Mouse (Mus musculus) olfactory bulb, adult 2 months (tissue): ENCODE results near the gene Txnl4b. TPM values are rescaled to one million over a fixed set of nuclear protein-coding genes. Genes with fewer than 3 reads are reported as not detected.
A peak's percentile ranks its signal among the peaks of the same experiment; 100 is the strongest.

Experiments
- H3K27ac ChIP-seq: fragments of 200-500 bp; 2 replicates; pipeline ENCODE4 v1.5.1; 2012; ENCODE audit warnings: low read depth, low read length; ENCODE audit not compliant: insufficient read depth
- H3K4me1 ChIP-seq: fragments of 200-500 bp; 2 replicates; pipeline ENCODE4 v1.6.1; 2012; ENCODE audit warnings: low read length; ENCODE audit not compliant: control insufficient read depth, insufficient read depth
- H3K4me3 ChIP-seq: fragments of 200-500 bp; 2 replicates; pipeline ENCODE4 v1.5.1; 2012; ENCODE audit warnings: mild to moderate bottlenecking, low read depth, low read length, moderate library complexity; ENCODE audit not compliant: insufficient read depth
- CTCF ChIP-seq: fragments of 200-500 bp; IDR thresholded peaks from 2 replicates; pipeline ENCODE4 v1.5.1; 2012; ENCODE audit warnings: low read depth, mild to moderate bottlenecking, low read length, moderate library complexity; ENCODE audit not compliant: insufficient read depth
- POLR2A ChIP-seq: fragments of 200-500 bp; IDR thresholded peaks from 2 replicates; pipeline ENCODE4 v1.6.1; 2012; ENCODE audit warnings: mild to moderate bottlenecking, low read depth, low read length, moderate library complexity; ENCODE audit not compliant: insufficient read depth
- WGBS: fragments of 180-500 bp; shearing (Covaris S2); methylation state at CpG from one replicate; pipeline ENCODE4 v1.1.7; 2018; 5-methylcytosine and 5-hydroxymethylcytosine counted together
- polyA plus RNA-seq: library from polyadenylated mRNA; stranded (reverse); fragments of >200 nt; gene quantifications from 2 replicates; pipeline ENCODE4 v1.2.4, GENCODE M21; 2012; ENCODE audit warnings: low replicate concordance; ENCODE audit not compliant: missing spikeins, insufficient read depth, insufficient read length

The Txnl4b gene
- polyA plus RNA-seq, 1 experiment = not detected

- 68% methylated on average over 2 of the region's 2 CpGs for whole genome bisulfite sequencing
Measured at GRCm38 (mm10) chr8:109563881-109564280, 1.8 kb upstream of the Txnl4b start.

DNA sequence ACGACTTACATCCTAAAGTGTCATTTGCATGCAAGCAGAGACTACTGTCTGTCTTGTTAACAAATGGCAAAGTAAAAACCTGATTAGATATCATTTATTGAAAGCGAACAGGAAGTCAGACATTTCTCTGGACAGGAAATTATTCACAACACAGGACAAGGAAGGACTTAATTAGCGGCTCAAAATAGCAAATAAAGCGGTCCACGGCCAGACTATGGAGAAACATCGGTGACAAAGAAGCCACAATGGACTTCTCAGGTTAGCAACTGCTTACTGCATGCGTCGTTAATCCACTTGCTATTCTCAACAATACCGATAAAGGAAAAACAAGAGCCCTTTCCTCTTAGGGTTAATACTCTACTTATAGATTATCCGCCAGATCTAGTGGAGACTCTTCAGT lies 926 bp upstream of the Txnl4b start:
- H3K4me1 ChIP-seq = peaks cover 4% of the 10 kb centered on the region; the same call in 1 of the 2 replicates
- H3K27ac ChIP-seq = no peak overlapping the region; the same call in 1 of the 2 replicates
- 3% methylated on average over 10 of the region's 10 CpGs for WGBS
- TF ChIP-seq POLR2A (no peak), CTCF (no peak)
- H3K4me3 ChIP-seq = peak overlapping the region; percentile 93

More at GRCm38 (mm10) chr8:109563881-109564280, 1.8 kb upstream of the Txnl4b start:
- TF ChIP-seq POLR2A (no peak), CTCF (no peak)
- peaks cover 4% of the 10 kb centered on the region; the same call in 1 of the 2 replicates for H3K4me1 ChIP-seq
- no peak overlapping the region for H3K4me3 ChIP-seq
- no peak overlapping the region for H3K27ac ChIP-seq

DNA sequence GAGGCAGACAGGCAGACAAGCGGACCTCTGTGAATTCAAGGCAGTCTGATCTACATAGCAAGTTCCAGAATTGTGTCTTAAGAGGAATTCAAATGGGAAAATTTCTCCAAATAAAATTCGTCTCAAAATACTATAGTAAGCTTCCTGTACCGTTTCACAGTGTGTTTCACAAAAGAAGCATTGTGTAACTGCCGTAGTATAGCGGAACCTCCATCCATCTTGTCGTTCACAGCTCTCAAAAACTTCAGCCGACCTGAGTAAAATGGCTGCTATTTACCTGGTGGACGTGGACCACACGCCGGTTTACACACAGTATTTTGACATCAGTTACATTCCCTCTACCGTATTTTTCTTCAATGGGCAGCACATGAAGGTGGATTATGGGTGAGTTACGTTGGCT lies 5.4 kb downstream of the Txnl4b start:
- WGBS = 87% methylated on average over 12 of the region's 12 CpGs

DNA sequence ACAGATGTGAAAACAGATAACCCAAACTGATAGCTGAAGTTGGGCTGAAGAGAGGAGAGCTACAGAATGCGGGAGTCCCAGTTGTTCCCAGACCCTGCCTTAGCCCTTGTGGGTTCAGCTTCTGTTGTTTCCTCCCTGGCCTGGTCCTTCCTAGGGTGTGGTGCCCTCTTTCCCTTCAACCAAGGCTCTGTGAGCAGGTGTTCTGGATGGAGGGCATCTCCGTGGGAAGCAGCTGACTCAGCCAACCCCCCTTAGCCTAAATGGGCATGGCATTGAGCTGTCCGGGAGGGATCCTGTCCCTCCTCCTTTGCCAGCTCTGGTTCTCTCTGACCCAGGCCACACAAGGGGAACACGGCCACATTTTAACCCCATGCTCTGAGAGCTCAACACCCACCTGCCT lies 10.6 kb downstream of the Txnl4b start:
- Histone ChIP-seq H3K4me1 (no peaks in the 10 kb centered on the region), H3K4me3 (no peak overlapping the region), H3K27ac (no peak overlapping the region)
- WGBS = 73% methylated on average over 4 of the region's 4 CpGs
- no peak for TF ChIP-seq POLR2A
- TF ChIP-seq CTCF = no peak

More for the DNA sequence above, 5.4 kb downstream of the Txnl4b start:
- TF ChIP-seq CTCF (no peak), POLR2A (no peak)
- H3K4me3 ChIP-seq = no peak overlapping the region
- no peak overlapping the region for H3K27ac ChIP-seq
- H3K4me1 ChIP-seq = peaks cover 4% of the 10 kb centered on the region; the same call in 1 of the 2 replicates

DNA sequence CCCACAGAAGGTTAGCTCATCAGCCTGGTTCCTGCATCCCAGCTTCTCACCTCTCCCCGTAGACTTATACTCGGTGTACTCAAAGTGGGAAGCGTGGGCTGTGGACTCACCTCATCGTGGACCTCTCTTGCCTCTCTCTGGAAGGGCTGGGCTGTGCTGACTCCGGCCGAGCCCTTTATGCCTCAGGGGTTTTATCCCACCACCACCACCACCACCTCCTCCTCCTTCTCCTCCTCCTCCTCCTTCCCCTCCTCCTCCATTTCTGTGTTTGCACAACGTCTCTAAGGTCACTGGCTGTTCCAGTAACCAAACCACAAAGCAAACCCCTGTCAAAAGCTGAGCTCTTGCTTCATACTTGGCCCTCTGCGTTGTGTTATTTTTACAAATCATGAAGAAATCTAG lies 13.2 kb downstream of the Txnl4b start, which contains the start of gene Hp:
Gene Hp, minus strand, starts transcription at position 273 of the 402 bp plus-strand sequence.
- no peak within 1 kb of the TSS for H3K27ac ChIP-seq
- no peaks in the 10 kb centered on the region for H3K4me1 ChIP-seq
- TF ChIP-seq POLR2A (no peak), CTCF (no peak)
- no peak within 1 kb of the TSS for H3K4me3 ChIP-seq
- WGBS = 72% methylated on average over 8 of the region's 8 CpGs

DNA sequence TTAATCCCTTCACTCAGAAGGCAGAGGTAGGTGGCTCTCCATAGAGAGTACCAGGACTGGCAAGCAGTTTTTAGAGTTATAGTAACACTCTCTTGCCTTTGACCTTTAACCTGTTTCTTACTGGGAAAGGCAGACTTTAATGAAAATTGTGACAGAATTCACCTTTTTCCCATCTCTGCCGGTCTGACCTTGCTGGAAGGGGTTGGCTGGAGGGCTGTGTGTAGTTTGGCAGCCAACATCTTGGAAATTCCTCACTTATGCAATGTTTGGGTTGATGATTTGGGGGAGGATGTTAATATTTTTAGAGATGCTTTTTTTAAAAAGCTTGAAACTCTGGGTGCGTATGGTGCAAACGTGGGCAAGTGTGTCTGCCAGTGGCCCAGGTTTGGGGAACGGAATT lies 18.6 kb downstream of the Txnl4b start:
- H3K4me1 ChIP-seq = no peaks in the 10 kb centered on the region
- no peak overlapping the region for H3K4me3 ChIP-seq
- no peak for TF ChIP-seq CTCF
- TF ChIP-seq POLR2A = no peak
- no peak overlapping the region for H3K27ac ChIP-seq
- WGBS = 87% methylated on average over 4 of the region's 4 CpGs

GRCm38 (mm10) chr8:109584830-109585229 lies 19.1 kb downstream of the Txnl4b start:
- H3K4me1 ChIP-seq = no peaks in the 10 kb centered on the region
- no peak overlapping the region for H3K27ac ChIP-seq
- no peak overlapping the region for H3K4me3 ChIP-seq
- TF ChIP-seq CTCF = no peak
- TF ChIP-seq POLR2A = no peak
- 85% methylated on average over 3 of the region's 3 CpGs for WGBS

GRCm38 (mm10) chr8:109585652-109586051 lies 20.0 kb downstream of the Txnl4b start:
- H3K27ac ChIP-seq = no peak overlapping the region
- TF ChIP-seq CTCF (no peak), POLR2A (no peak)
- H3K4me1 ChIP-seq = no peaks in the 10 kb centered on the region
- H3K4me3 ChIP-seq = no peak overlapping the region

- no peak for TF ChIP-seq CTCF
- Histone ChIP-seq H3K4me3 (no peak overlapping the region), H3K27ac (no peak overlapping the region), H3K4me1 (no peaks in the 10 kb centered on the region)
- WGBS = 66% methylated on average over 7 of the region's 7 CpGs
Measured at GRCm38 (mm10) chr8:109586972-109587504, 21.3 kb downstream of the Txnl4b start.

DNA sequence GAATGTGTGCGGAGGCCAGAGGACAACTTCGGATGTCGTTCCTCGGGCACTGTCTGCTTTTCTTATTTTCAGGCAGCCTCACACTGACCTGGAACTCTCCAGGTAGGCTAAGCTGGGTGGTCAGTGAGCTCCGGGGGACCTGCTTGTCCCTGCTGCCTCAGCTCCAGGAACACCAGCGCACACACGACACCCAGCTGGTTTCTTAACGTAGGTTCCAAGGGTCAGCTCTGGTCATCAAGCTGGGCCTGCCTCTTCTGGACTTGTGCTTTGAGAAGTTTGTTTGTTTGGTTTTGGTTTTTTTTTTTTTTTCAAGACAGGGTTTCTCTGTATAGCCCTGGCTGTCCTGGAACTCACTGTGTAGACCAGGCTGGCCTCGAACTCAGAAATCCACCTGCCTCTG lies 25.2 kb downstream of the Txnl4b start:
- Histone ChIP-seq H3K4me3 (no peak overlapping the region), H3K4me1 (no peaks in the 10 kb centered on the region), H3K27ac (no peak overlapping the region)
- TF ChIP-seq POLR2A (no peak), CTCF (no peak)
- 90% methylated on average over 9 of the region's 9 CpGs for WGBS
